Mouse (Mus musculus) embryonic stem cell, embryonic (primary cell): ENCODE data around the gene S100a10.
"Not testable (repeated sequence)": the region's sequence is repeated elsewhere in the genome, so short reads cannot be mapped to it uniquely, and the experiment has no call there.

Experiments
- CTCF ChIA-PET, 4 experiments: fragments of 300-600 bp in 2 of 4; fragments of 350-600 bp in 2 of 4; sonication (Branson Sonifier 250); formaldehyde crosslinking; loops; one replicate each; lab custom pipeline; 2022; ENCODE audit warnings: inconsistent platforms in 2 of 4; lab: Charles Lee
- POLR2A ChIA-PET, 4 experiments: fragments of 300-600 bp in 2 of 4; fragments of 350-600 bp in 2 of 4; sonication (Branson Sonifier 250); formaldehyde crosslinking; loops; one replicate each; lab custom pipeline; 2022; ENCODE audit warnings: antibody characterized with exemption in 4 of 4, inconsistent platforms in 1 of 4; lab: Charles Lee

The S100a10 gene

DNA sequence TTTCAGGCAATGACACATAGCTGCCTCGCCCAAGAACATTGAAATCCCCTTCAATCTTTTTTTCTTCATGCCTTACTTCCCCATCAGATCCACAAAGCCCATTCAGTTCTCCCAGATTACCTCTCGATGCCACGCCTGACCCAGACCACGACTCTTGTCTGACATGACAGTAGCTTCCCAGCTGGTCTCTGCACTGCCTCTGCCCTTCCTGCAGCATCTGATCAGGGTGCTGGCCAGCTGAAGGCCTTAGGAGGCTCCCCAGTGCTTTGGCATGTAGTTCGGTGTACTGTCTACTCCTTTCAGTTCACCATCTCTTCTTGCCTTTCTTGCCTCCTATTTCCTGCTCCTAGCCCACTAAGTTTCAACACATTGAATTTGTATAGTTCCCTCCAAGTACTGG, 26.1 kb upstream of the S100a10 start:
- ChIA-PET POLR2A (interaction anchor here in 1 of 4 experiments (1.3 to 3.9 kb wide), 3 partner anchors 8 to 69 kb away, joined by 4 to 18 read pairs (median 9); partner anchors contain the start of gene S100a11), CTCF (no interaction called here)

DNA sequence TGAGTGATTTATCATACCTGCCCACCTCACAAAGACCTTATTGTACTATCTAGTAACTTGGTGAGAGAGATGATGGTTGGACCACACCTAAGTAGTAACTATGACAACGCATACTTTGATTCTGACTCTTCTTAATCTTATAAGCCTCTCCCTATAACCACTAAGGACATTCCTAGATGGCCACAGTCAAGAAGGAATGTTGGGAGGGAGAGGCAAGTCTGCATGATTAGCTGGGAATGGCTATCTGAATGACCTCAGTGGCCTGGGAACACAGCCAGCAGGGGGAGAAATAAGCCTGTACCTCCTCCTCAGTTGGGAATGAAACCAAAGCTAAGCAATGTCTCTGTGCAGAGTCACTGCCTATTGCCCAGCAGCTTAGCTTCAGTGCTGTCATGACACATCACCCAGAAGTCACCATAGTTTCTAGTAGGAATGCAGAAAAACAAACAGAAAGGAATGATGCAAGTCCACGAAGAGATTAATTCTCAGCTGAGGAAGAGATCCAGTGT, 17.8 kb upstream of the S100a10 start:
- ChIA-PET POLR2A (interaction anchor here in 1 of 4 experiments (0.8 kb wide), 1 partner anchor 17 kb away, joined by 4 read pairs; the partner anchor contains the start of gene S100a11), CTCF (interaction anchor here in 1 of 4 experiments (1.1 to 1.5 kb wide), 2 partner anchors 10 to 56 kb away, joined by 6 to 8 read pairs; no protein-coding TSS in a partner anchor)

DNA sequence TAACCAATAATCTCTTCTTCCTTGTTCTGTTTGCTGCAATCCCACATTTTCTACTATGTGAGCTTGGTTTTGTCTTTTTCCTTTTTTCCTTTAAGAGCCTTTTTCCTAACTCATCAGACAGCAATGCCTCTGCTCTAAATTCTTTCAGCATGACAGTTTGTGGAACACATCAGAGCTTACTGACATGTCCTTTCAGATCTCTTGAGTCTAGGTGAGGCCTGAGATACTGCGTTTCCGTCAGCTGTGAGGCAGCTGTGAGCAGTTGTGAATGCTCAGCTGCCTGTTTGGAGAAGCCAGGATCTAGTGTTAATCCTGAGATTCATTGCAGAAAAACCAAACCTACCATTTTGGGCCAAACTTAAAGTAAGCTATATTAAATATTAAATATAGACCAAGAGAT, 16.4 kb upstream of the S100a10 start:
- POLR2A ChIA-PET: interaction anchor here in 2 of 4 experiments (0.7 to 2.0 kb wide), 3 partner anchors 17 to 41 kb away, joined by 3 to 4 read pairs (median 3); no protein-coding TSS in a partner anchor

DNA sequence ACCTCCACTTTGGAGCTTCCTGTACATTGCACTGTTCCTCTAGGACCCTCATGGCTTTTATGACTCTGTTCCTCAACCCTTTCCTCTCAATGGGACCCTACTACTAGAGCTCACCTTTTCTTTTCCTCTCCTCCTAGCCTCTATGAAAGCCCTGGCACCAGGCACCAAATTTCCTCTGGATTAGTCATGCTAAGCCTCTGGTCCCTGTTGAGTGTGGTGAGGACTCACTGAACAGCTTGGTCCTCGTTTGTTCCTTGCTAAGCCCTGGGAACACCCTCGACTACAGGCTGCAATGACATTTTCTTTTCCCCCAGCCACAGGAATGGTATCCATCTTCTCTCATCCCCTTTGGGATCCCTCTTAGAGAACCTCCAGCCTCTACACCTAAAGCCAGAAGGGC, 13.4 kb upstream of the S100a10 start:
- CTCF ChIA-PET: no interaction called here
- POLR2A ChIA-PET: interaction anchor here in 1 of 4 experiments (0.7 to 2.0 kb wide), 4 partner anchors 14 to 22 kb away, joined by 3 to 4 read pairs (median 3); no protein-coding TSS in a partner anchor

More for the DNA sequence above, 16.4 kb upstream of the S100a10 start:
- CTCF ChIA-PET: interaction anchor here in 3 of 4 experiments (1.1 to 1.4 kb wide), 2 partner anchors 9 kb away, joined by 3 to 4 read pairs (median 4); no protein-coding TSS in a partner anchor

DNA sequence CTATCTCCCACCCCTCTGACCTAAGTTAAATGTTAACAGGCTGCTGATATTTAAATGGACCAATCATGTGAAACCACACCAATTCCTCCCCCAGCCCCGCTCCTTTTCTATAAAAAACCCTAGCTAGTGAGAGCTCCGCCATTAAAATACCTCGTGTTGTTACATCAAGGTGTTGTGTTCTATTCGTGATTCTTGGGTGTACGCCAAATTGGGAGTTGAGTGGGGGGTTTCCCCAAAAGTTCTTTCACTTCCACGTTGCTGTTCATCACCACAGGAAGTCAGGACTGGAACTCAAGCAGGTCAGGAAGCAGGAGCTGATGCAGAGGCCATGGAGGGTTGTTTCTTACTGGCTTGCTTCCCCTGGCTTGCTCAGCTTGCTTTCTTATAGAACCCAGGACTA, 10.7 kb upstream of the S100a10 start:
- CTCF ChIA-PET: not testable (repeated sequence)
- POLR2A ChIA-PET: interaction anchor here in 1 of 4 experiments (0.8 to 0.9 kb wide), 2 partner anchors 12 to 38 kb away, joined by 3 read pairs; no protein-coding TSS in a partner anchor

DNA sequence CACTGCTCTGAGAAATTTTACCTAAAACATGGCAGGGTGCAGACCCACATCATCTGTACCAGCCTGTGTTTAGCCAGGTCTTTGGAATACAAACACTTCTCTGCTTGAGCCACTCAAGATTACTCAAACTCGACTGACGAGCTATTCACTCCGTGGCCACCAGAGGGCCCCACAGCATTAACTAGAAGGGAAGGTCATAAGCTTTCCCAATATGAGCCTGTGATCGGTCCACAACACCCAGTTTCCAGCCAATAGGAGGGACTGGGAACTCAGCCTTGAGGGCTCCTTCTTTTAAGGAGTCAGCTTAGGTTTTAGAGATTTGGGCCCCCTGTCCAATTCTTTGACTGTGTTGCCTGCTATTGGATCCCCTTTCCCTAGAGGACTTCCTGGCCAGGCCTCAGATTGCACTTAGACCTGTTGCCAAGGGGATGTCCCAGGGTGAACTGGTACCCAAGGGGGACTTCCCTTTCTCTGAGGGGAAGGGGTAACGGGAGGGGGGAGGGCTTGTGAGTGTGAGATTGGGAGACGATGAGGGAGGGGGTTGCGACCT, 7.7 kb upstream of the S100a10 start:
- POLR2A ChIA-PET: interaction anchor here in 3 of 4 experiments (0.5 to 2.4 kb wide), 25 partner anchors 8 to 1196 kb away, joined by 3 to 20 read pairs (median 4); partner anchors contain the start of genes S100a10 (in 2 of the 3) and S100a11 (in 2 of the 3)

DNA sequence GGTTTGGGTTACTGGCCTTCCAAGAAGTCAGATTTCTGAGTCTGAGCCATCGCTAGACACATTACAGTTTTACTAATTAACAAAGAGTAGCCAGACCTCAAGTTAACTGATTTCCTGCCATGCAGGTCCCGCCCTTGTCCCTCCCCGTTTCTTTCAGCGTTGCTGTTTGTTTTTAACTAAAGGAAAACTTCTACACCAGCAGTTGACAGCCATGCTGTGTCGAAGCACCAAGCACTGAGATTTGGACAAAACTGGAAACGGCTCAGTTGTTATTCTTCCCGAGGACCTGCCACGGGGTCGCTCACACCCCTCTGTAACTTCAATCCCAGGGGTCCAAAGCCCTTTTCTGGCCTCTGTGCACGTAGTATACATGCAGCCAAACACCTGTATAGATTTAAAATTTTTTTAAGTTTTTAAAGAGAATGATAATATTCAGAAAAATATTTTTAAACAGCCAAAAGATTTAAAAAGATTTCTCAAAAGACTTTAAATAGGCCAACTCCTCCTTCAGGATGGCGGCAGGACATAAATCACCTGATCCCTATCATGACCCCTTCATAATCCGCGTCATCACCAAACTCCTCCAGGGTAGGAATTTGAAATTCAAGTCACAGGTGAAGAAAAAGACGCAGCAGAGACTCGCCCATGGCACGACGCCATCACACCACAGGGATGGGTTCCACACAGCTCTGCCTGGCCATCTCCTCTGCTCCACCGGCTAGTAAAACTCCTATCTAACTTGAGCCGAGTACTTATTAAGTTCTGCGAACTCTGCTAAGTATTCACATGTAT, 6.9 kb upstream of the S100a10 start:
- POLR2A ChIA-PET: interaction anchor here in 3 of 4 experiments (0.7 to 2.4 kb wide), 15 partner anchors 7 to 59 kb away, joined by 3 to 20 read pairs (median 6); partner anchors contain the start of genes S100a10 (in 1 of the 3) and S100a11 (in 1 of the 3)
- CTCF ChIA-PET: interaction anchor here (0.6 to 1.9 kb wide), 45 partner anchors 8 to 188 kb away, joined by 3 to 69 read pairs (median 4); partner anchors contain the start of genes S100a10 (in 1 of the 4) and S100a11 (in 1 of the 4)

More for the DNA sequence above, 7.7 kb upstream of the S100a10 start:
- CTCF ChIA-PET: interaction anchor here (0.6 to 1.9 kb wide), 54 partner anchors 8 to 816 kb away, joined by 3 to 69 read pairs (median 4); partner anchors contain the start of gene S100a10 (in 1 of the 4)

DNA sequence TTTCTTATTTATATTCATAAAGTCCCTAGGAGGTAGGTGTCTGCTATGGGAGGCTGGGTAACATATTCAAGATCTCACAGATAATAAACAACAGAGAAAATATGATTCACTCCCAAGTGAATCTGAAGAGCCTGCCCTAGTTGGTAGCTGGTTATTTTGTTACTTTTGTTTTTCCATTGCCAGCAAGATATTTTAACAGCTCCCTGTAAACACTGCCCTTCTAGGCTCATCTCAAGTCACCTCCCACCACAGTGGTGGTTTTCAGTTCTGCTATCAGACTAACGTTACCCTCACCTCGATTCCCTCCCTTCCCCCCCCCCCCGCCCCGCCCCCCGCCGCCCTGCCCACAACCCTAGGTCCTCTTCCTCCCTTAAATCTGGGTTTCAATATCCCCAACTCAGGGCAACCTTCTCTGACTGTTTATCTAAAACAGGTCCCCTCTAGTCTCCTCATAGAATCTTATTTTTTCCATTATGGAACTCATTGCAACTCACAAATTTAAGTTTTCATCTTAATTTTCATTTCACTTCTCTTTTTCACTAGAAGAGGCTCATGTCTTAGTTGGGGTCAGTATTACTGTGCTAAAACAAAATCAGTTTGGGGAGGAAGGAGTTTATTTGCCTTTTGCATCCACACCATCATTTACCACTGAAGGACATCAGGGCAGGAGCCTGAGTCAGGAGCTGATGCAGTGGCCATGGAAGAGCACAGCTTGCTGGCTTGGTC, 6.2 kb upstream of the S100a10 start:
- POLR2A ChIA-PET: interaction anchor here in 2 of 4 experiments (1.5 to 1.6 kb wide), 3 partner anchors 9 to 43 kb away, joined by 3 to 6 read pairs (median 3); no protein-coding TSS in a partner anchor

DNA sequence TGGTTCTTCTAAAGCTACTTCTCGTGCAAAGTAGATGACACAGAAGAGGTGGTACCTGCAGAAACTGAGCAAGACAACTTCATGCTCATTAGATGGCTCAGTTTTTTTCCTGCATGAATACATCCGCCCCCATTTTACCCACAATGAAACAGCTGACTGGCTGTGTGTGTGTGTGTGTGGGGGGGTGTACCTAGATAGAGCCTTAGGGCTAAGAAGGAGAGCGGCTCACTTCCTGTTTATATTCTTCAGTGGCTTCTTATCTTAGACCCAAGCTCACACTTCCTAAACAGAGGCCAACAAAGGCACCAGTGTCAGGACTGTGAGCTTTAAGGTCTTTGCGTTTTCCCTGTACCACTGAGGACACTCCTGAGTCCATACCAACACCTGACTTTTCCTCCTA, 4.9 kb upstream of the S100a10 start:
- CTCF ChIA-PET: interaction anchor here in 2 of 4 experiments (0.6 kb wide), 2 partner anchors 38 to 427 kb away, joined by 3 read pairs; no protein-coding TSS in a partner anchor
- POLR2A ChIA-PET: interaction anchor here in 1 of 4 experiments (0.6 to 1.3 kb wide), 2 partner anchors 29 to 47 kb away, joined by 3 read pairs; partner anchors contain the start of gene S100a11

More for the DNA sequence above, 6.2 kb upstream of the S100a10 start:
- CTCF ChIA-PET: interaction anchor here (0.7 to 1.9 kb wide), 6 partner anchors 28 to 189 kb away, joined by 3 to 32 read pairs (median 3); partner anchors contain the start of gene S100a11 (in 1 of the 4)

DNA sequence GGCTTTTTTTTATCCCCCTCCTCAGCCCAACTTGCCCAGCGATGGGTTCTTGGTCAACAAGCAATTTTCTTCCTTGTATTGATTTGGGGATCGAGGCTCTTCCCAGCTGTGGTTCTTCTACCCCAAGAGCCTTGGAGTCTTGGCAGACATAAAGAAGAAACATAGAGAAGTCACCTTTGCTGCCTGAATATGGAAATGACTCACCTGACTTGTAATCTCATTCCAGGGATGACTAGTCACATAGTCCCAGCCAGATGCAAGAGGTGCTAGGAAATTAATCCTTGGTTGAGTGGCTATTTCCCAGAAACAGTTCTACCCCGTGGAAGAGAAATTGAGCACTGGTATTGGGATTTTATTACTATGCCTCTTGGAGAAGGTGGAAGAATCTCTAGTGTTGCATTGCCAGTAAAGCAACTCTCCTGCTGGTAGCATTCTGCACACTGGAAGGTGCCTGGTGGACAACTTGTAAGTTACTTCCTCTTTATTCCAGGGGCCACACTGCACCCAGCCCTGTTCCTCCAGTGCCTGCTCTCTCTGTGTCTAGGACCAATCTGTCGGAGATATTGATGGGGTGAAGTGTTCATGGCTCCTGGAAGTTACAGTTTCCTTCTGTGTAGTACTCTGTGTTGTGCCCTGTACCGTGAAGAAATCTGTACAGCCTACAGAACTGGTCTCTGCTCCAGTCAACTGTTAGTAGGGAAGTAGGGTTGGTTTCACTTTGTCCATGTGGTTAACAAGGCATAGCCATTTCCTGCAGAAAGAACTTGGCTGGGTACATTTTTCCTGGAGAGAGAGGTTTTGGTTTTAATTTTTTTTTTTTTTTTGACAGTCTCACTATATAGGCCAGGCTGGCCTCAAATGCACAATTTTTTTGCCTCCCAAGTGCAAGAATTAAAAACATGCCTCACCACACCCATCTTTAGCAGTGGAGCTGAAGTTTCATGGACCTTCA, 2.7 kb upstream of the S100a10 start:
- ChIA-PET POLR2A (interaction anchor here in 2 of 4 experiments (0.7 to 7.9 kb wide), 4 partner anchors 31 to 102 kb away, joined by 3 to 82 read pairs (median 36); partner anchors contain the start of gene S100a11 (in 1 of the 2)), CTCF (interaction anchor here in 2 of 4 experiments (1.0 to 1.1 kb wide), 2 partner anchors 41 kb away, joined by 3 read pairs; no protein-coding TSS in a partner anchor)

DNA sequence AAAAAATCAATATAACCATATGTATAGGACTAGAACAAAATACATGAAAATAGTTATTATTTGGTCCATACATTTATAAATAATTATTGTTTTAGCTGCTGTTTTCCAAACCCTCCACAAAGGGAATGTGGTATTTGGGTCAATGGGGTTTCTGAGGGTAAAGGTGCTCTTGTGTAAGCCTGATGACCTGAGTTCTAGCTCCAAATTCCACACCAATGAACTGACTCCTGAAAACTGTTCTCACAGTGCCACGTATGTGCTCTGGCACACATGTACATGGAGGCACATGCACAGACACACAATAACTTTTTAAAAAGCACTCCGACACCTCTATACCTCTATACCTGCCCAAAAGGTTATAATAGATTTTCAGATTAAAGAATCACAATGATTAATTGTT, 1.6 kb upstream of the S100a10 start:
- ChIA-PET CTCF (interaction anchor here in 1 of 4 experiments (0.5 kb wide), 1 partner anchor 21 kb away, joined by 3 read pairs; no protein-coding TSS in a partner anchor), POLR2A (interaction anchor here in 2 of 4 experiments (1.0 to 7.9 kb wide), 8 partner anchors 15 to 431 kb away, joined by 3 to 82 read pairs (median 13); partner anchors contain the start of gene S100a11 (in 1 of the 2))

DNA sequence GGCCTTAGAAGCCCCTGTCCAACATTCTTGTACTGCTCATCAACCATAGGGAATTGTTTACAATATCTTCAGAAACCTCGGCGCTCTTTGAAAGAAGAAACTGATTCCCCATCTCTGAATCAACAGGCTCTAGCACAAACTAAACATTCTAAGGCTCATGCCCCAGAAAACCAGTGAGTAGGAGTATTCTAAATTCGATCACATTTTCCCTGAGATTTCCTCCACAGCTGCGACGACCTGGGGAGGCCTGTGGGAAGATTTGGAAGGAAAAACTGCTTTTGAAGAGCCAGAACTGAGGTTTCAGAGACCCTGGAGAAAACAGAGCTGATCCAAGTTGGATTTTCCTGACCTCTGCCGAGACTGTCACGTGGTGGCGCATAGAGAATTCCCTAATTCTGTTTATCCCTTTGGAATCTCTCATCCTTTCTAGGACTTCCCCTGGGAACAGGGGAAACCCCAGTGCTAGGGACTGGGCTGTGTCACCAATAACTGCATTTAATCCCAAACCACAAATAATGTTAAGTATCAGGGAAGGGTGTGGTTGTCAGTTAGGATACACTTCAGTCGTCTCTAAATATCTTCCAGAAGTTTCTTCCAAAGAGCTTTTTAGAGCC, 1.0 kb upstream of the S100a10 start:
- ChIA-PET POLR2A (interaction anchor here in 3 of 4 experiments (0.6 to 7.9 kb wide), 17 partner anchors 13 to 432 kb away, joined by 3 to 82 read pairs (median 8); partner anchors contain the start of gene S100a11 (in 1 of the 3)), CTCF (no interaction called here)

DNA sequence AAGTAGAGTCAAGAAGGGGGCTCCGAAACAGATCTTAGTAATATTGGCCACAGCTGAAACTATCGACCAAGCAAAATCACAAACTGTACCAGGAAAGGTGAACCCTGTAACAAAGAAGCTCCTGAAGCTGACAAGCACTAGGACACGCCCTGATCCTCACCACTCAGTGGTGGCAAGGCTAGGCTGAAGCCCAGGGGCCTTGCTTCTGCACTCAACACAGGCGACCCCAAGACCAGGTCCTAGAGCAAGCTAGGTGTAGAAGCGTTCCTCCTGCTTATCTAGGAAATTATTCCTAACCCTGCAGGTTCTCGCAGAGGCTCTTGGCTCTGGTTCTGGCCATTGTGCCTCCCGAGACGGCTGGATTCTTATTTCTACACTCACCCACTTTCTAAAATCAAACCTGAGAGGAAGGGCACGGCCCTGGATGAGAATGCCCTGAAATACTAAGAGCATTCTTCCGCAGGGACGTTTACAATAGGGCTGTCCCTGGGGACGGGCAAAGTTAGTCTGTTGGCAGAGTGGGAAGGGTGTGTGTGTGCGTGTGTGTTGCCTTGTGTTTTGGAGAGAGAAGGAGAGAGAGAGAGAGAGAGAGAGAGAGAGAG, 400 bp upstream of the S100a10 start:
- CTCF ChIA-PET: interaction anchor here in 2 of 4 experiments (0.8 to 2.0 kb wide), 3 partner anchors 39 to 53 kb away, joined by 3 to 14 read pairs (median 3); no protein-coding TSS in a partner anchor

DNA sequence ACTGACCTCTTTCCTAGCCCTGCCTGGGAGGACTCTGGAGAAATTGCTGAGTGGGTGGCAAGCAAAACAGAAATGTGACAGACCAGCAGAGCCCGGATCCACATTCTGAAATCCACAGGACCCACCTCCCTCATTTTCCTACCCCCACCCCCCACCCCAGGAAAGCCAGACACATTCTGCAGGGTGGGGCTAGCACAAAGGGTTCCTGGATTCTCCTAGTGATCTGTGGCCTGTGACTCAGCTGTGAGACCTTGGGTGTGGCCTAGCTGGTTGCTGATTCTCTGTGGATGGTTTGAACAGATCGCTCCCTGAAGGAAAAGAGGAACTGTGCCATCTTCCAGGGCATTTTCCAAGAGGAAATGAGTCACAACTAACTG, 986 bp downstream of the S100a10 start:
- ChIA-PET CTCF (interaction anchor here (0.6 to 2.0 kb wide), 7 partner anchors 9 to 606 kb away, joined by 3 to 18 read pairs (median 5); no protein-coding TSS in a partner anchor), POLR2A (interaction anchor here in 3 of 4 experiments (0.5 to 7.9 kb wide), 46 partner anchors 9 to 1466 kb away, joined by 3 to 82 read pairs (median 4); partner anchors contain the start of gene S100a11 (in 2 of the 3))

More for the DNA sequence above, 400 bp upstream of the S100a10 start:
- POLR2A ChIA-PET: interaction anchor here in 3 of 4 experiments (0.6 to 7.9 kb wide), 31 partner anchors 7 to 432 kb away, joined by 3 to 82 read pairs (median 6); partner anchors contain the start of gene S100a11 (in 3 of the 3)
